Mouse (Mus musculus) liver, adult 2 months (tissue): Measurements from ENCODE around the gene Hist1h2bj.

ENCODE experiments used
- CTCF ChIP-seq: fragments of 200-500 bp; IDR thresholded peaks from 2 replicates; pipeline ENCODE4 v1.5.1; 2011; ENCODE audit warnings: low read depth, low read length, control low read depth
- POLR2A ChIP-seq: fragments of 200-500 bp; IDR thresholded peaks from 2 replicates; pipeline ENCODE4 v1.6.1; 2011; ENCODE audit warnings: low read length, control low read depth; ENCODE audit not compliant: insufficient read depth; ENCODE audit errors: extremely low read depth

DNA sequence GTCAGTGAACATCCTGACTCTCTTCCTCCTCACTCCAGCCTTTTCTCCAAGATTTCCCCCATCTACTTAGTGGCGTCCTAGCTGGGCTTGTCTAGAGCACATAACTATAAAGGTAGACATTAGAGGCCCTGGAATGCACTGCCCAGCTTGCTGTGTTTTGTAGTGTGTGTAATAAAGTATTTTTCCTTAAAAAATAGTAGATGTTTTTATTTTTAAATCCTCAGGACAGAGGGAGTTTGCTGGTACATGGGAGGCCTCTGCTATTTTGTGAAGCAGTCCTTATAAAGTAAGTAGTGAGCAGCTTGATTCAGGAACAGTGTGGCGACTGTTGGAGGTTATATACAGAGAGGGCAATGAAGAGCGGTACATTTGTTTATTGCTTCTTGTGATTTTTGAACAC, 34.3 kb upstream of the Hist1h2bj start:
- no peak for TF ChIP-seq CTCF
- no peak for TF ChIP-seq POLR2A
